Mouse (Mus musculus): Measurements from ENCODE around the gene Map4k2. TPM values are rescaled to one million over a fixed set of nuclear protein-coding genes. Genes with fewer than 3 reads are reported as not detected.
A peak's percentile ranks its signal among the peaks of the same experiment; 100 is the strongest.

The Map4k2 gene
- polyA plus RNA-seq, 1 experiment = 10.2 TPM

GRCm38 (mm10) chr19:6321786-6322621, 18.9 kb upstream of the Map4k2 start:
- Histone ChIP-seq H3K36me3 (ENCODE audit: control insufficient read depth, insufficient read depth) (no peaks in the 10 kb centered on the region), H3ac (ENCODE audit: control insufficient read depth, insufficient read length, low read depth) (no peak overlapping the region), H3K79me3 (ENCODE audit: low read depth) (no peaks in the 10 kb centered on the region), H3K79me2 (ENCODE audit: control insufficient read depth, insufficient read depth) (no peaks in the 10 kb centered on the region), H3K4me3 (ENCODE audit: insufficient read depth, poor library complexity, severe bottlenecking) (no peak overlapping the region), H3K27me3 (ENCODE audit: control insufficient read depth, insufficient read depth, insufficient read length) (no peaks in the 10 kb centered on the region)
- TF ChIP-seq MAX (IDR thresholded peaks at IDR 0.05) (peak; percentile 95), FOSL1 (IDR thresholded peaks at IDR 0.05; ENCODE audit: insufficient read depth, low read length, poor library complexity, severe bottlenecking) (no peak)

GRCm38 (mm10) chr19:6324751-6325150, 16.2 kb upstream of the Map4k2 start:
- Histone ChIP-seq H3ac (ENCODE audit: control insufficient read depth, insufficient read length, low read depth) (no peak overlapping the region), H3K27me3 (ENCODE audit: control insufficient read depth, insufficient read depth, insufficient read length) (no peaks in the 10 kb centered on the region), H3K79me3 (ENCODE audit: low read depth) (no peaks in the 10 kb centered on the region), H3K79me2 (ENCODE audit: control insufficient read depth, insufficient read depth) (no peaks in the 10 kb centered on the region), H3K36me3 (ENCODE audit: control insufficient read depth, insufficient read depth) (no peaks in the 10 kb centered on the region), H3K4me3 (ENCODE audit: insufficient read depth, poor library complexity, severe bottlenecking) (no peak overlapping the region)
- no peak for TF ChIP-seq MYOD1 (IDR thresholded peaks at IDR 0.05; ENCODE audit: control insufficient read depth, insufficient read length, low read depth)
- TF ChIP-seq CTCF (IDR thresholded peaks at IDR 0.05; ENCODE audit: control insufficient read depth, insufficient read depth, insufficient read length) = no peak
- TF ChIP-seq CEBPB (IDR thresholded peaks at IDR 0.05; ENCODE audit: low read depth) = no peak
- TF ChIP-seq USF1 (IDR thresholded peaks at IDR 0.05; ENCODE audit: low read depth) = no peak
- no peak for TF ChIP-seq MYOG (IDR thresholded peaks at IDR 0.05; ENCODE audit: control insufficient read depth, extremely low read depth, insufficient read length)
- TF ChIP-seq FOSL1 (IDR thresholded peaks at IDR 0.05; ENCODE audit: insufficient read depth, low read length, poor library complexity, severe bottlenecking) = no peak
- no peak for TF ChIP-seq MAX (IDR thresholded peaks at IDR 0.05)

- H3K4me3 ChIP-seq (ENCODE audit: insufficient read depth, poor library complexity, severe bottlenecking) = no peak overlapping the region
- H3K36me3 ChIP-seq (ENCODE audit: control insufficient read depth, insufficient read depth) = no peaks in the 10 kb centered on the region
- no peaks in the 10 kb centered on the region for H3K27me3 ChIP-seq (ENCODE audit: control insufficient read depth, insufficient read depth, insufficient read length)
- peaks cover 9% of the 10 kb centered on the region for H3K79me3 ChIP-seq (ENCODE audit: low read depth)
- H3K79me2 ChIP-seq (ENCODE audit: control insufficient read depth, insufficient read depth) = peaks cover 14% of the 10 kb centered on the region
- H3ac ChIP-seq (ENCODE audit: control insufficient read depth, insufficient read length, low read depth) = no peak overlapping the region
- TF ChIP-seq FOSL1 (IDR thresholded peaks at IDR 0.05; ENCODE audit: insufficient read depth, low read length, poor library complexity, severe bottlenecking) (no peak), MYOD1 (IDR thresholded peaks at IDR 0.05; ENCODE audit: control insufficient read depth, insufficient read length, low read depth) (peak; percentile 79)
Measured at GRCm38 (mm10) chr19:6331178-6331577, 9.8 kb upstream of the Map4k2 start.

GRCm38 (mm10) chr19:6331719-6332516, 9.0 kb upstream of the Map4k2 start:
- peaks cover 2% of the 10 kb centered on the region for H3K36me3 ChIP-seq (ENCODE audit: control insufficient read depth, insufficient read depth)
- peaks cover 21% of the 10 kb centered on the region for H3K79me2 ChIP-seq (ENCODE audit: control insufficient read depth, insufficient read depth)
- peak overlapping the region; percentile 53 for H3ac ChIP-seq (ENCODE audit: control insufficient read depth, insufficient read length, low read depth)
- H3K4me3 ChIP-seq (ENCODE audit: insufficient read depth, poor library complexity, severe bottlenecking) = no peak overlapping the region
- H3K27me3 ChIP-seq (ENCODE audit: control insufficient read depth, insufficient read depth, insufficient read length) = no peaks in the 10 kb centered on the region
- TF ChIP-seq CTCF (IDR thresholded peaks at IDR 0.05; ENCODE audit: control insufficient read depth, insufficient read depth, insufficient read length) = peak; percentile 56
- no peak for TF ChIP-seq USF1 (IDR thresholded peaks at IDR 0.05; ENCODE audit: low read depth)
- TF ChIP-seq MAX (IDR thresholded peaks at IDR 0.05) = no peak
- peaks cover 13% of the 10 kb centered on the region for H3K79me3 ChIP-seq (ENCODE audit: low read depth)

GRCm38 (mm10) chr19:6333761-6334595, 7.0 kb upstream of the Map4k2 start:
- Histone ChIP-seq H3K4me3 (ENCODE audit: insufficient read depth, poor library complexity, severe bottlenecking) (no peak overlapping the region), H3K27me3 (ENCODE audit: control insufficient read depth, insufficient read depth, insufficient read length) (no peaks in the 10 kb centered on the region), H3K79me3 (ENCODE audit: low read depth) (peaks cover 13% of the 10 kb centered on the region), H3K36me3 (ENCODE audit: control insufficient read depth, insufficient read depth) (peaks cover 22% of the 10 kb centered on the region), H3ac (ENCODE audit: control insufficient read depth, insufficient read length, low read depth) (peak overlapping the region; percentile 46), H3K79me2 (ENCODE audit: control insufficient read depth, insufficient read depth) (peaks cover 28% of the 10 kb centered on the region)
- TF ChIP-seq CEBPB (IDR thresholded peaks at IDR 0.05; ENCODE audit: low read depth) = no peak
- TF ChIP-seq MYOD1 (IDR thresholded peaks at IDR 0.05; ENCODE audit: control insufficient read depth, insufficient read length, low read depth) = no peak
- no peak for TF ChIP-seq MAX (IDR thresholded peaks at IDR 0.05)
- TF ChIP-seq FOSL1 (IDR thresholded peaks at IDR 0.05; ENCODE audit: insufficient read depth, low read length, poor library complexity, severe bottlenecking) = no peak
- no peak for TF ChIP-seq CTCF (IDR thresholded peaks at IDR 0.05; ENCODE audit: control insufficient read depth, insufficient read depth, insufficient read length)

All from C2C12 (cell line).